Mouse (Mus musculus): ENCODE results near the gene Foxo6.

Gene Foxo6

GRCm38 (mm10) chr4:120268214-120269061 is 18.7 kb downstream of the Foxo6 start:
- in situ Hi-C loops (cut with MboI; ENCODE audit: low pct_unique_long_range_greater_than_20kb in 1 of 2, low sequenced_read_pairs in 2 of 2, unreplicated experiment in 1 of 2) = no loop called here

- in situ Hi-C loops (cut with MboI; ENCODE audit: low pct_unique_long_range_greater_than_20kb in 1 of 2, low sequenced_read_pairs in 2 of 2, unreplicated experiment in 1 of 2) = no loop called here
Observed at GRCm38 (mm10) chr4:120267683-120268082, 19.5 kb downstream of the Foxo6 start.

- in situ Hi-C loops (cut with MboI; ENCODE audit: low pct_unique_long_range_greater_than_20kb in 1 of 2, low sequenced_read_pairs in 2 of 2, unreplicated experiment in 1 of 2) = no loop called here
Observed at GRCm38 (mm10) chr4:120267136-120267535, 20.0 kb downstream of the Foxo6 start.

GRCm38 (mm10) chr4:120264105-120264504 is 23.0 kb downstream of the Foxo6 start:
- in situ Hi-C loops (cut with MboI; ENCODE audit: low pct_unique_long_range_greater_than_20kb in 1 of 2, low sequenced_read_pairs in 2 of 2, unreplicated experiment in 1 of 2) = no loop called here

- in situ Hi-C loops (cut with MboI; ENCODE audit: low pct_unique_long_range_greater_than_20kb in 1 of 2, low sequenced_read_pairs in 2 of 2, unreplicated experiment in 1 of 2) = no loop called here
Observed at GRCm38 (mm10) chr4:120262726-120263125, 24.4 kb downstream of the Foxo6 start.

- in situ Hi-C loops (cut with MboI; ENCODE audit: low pct_unique_long_range_greater_than_20kb in 1 of 2, low sequenced_read_pairs in 2 of 2, unreplicated experiment in 1 of 2) = no loop called here
Observed at GRCm38 (mm10) chr4:120262206-120262605, 24.9 kb downstream of the Foxo6 start.

GRCm38 (mm10) chr4:120259356-120260181 is 27.6 kb downstream of the Foxo6 start:
- in situ Hi-C loops (cut with MboI; ENCODE audit: low pct_unique_long_range_greater_than_20kb in 1 of 2, low sequenced_read_pairs in 2 of 2, unreplicated experiment in 1 of 2) = no loop called here

GRCm38 (mm10) chr4:120248800-120249261 is 38.3 kb downstream of the Foxo6 start:
- in situ Hi-C loops (cut with MboI; ENCODE audit: low pct_unique_long_range_greater_than_20kb in 1 of 2, low sequenced_read_pairs in 2 of 2, unreplicated experiment in 1 of 2) = loop anchor here in 1 of 2 experiments (25.0 kb wide), 1 partner anchor 113 kb away; no protein-coding TSS in a partner anchor

- in situ Hi-C loops (cut with MboI; ENCODE audit: low pct_unique_long_range_greater_than_20kb in 1 of 2, low sequenced_read_pairs in 2 of 2, unreplicated experiment in 1 of 2) = loop anchor here in 1 of 2 experiments (25.0 kb wide), 1 partner anchor 115 kb away; no protein-coding TSS in a partner anchor
Observed at GRCm38 (mm10) chr4:120247412-120247811, 39.7 kb downstream of the Foxo6 start.

GRCm38 (mm10) chr4:120246086-120246485 is 41.1 kb downstream of the Foxo6 start:
- in situ Hi-C loops (cut with MboI; ENCODE audit: low pct_unique_long_range_greater_than_20kb in 1 of 2, low sequenced_read_pairs in 2 of 2, unreplicated experiment in 1 of 2) = loop anchor here in 1 of 2 experiments (25.0 kb wide), 1 partner anchor 116 kb away; no protein-coding TSS in a partner anchor

- in situ Hi-C loops (cut with MboI; ENCODE audit: low pct_unique_long_range_greater_than_20kb in 1 of 2, low sequenced_read_pairs in 2 of 2, unreplicated experiment in 1 of 2) = loop anchor here in 1 of 2 experiments (25.0 kb wide), 1 partner anchor 119 kb away; no protein-coding TSS in a partner anchor
Observed at GRCm38 (mm10) chr4:120242783-120243262, 44.3 kb downstream of the Foxo6 start.

GRCm38 (mm10) chr4:120241106-120241505 is 46.0 kb downstream of the Foxo6 start:
- in situ Hi-C loops (cut with MboI; ENCODE audit: low pct_unique_long_range_greater_than_20kb in 1 of 2, low sequenced_read_pairs in 2 of 2, unreplicated experiment in 1 of 2) = loop anchor here in 1 of 2 experiments (25.0 kb wide), 1 partner anchor 121 kb away; no protein-coding TSS in a partner anchor

- in situ Hi-C loops (cut with MboI; ENCODE audit: low pct_unique_long_range_greater_than_20kb in 1 of 2, low sequenced_read_pairs in 2 of 2, unreplicated experiment in 1 of 2) = loop anchor here (10.0 to 25.0 kb wide), 2 partner anchors 75 to 123 kb away; no protein-coding TSS in a partner anchor
Observed at GRCm38 (mm10) chr4:120239419-120239818, 47.7 kb downstream of the Foxo6 start.

- in situ Hi-C loops (cut with MboI; ENCODE audit: low pct_unique_long_range_greater_than_20kb in 1 of 2, low sequenced_read_pairs in 2 of 2, unreplicated experiment in 1 of 2) = loop anchor here (5.0 to 25.0 kb wide), 3 partner anchors 54 to 129 kb away; partner anchors contain the start of gene Foxo6 (in 1 of the 2)
Observed at GRCm38 (mm10) chr4:120233243-120233642, 53.9 kb downstream of the Foxo6 start.

- in situ Hi-C loops (cut with MboI; ENCODE audit: low pct_unique_long_range_greater_than_20kb in 1 of 2, low sequenced_read_pairs in 2 of 2, unreplicated experiment in 1 of 2) = loop anchor here (5.0 to 25.0 kb wide), 3 partner anchors 55 to 130 kb away; partner anchors contain the start of gene Foxo6 (in 1 of the 2)
Observed at GRCm38 (mm10) chr4:120232541-120232940, 54.6 kb downstream of the Foxo6 start.

- in situ Hi-C loops (cut with MboI; ENCODE audit: low pct_unique_long_range_greater_than_20kb in 1 of 2, low sequenced_read_pairs in 2 of 2, unreplicated experiment in 1 of 2) = loop anchor here (5.0 to 25.0 kb wide), 3 partner anchors 55 to 130 kb away; partner anchors contain the start of gene Foxo6 (in 1 of the 2)
Observed at GRCm38 (mm10) chr4:120231982-120232381, 55.2 kb downstream of the Foxo6 start.

GRCm38 (mm10) chr4:120230256-120230649 is 56.9 kb downstream of the Foxo6 start:
- in situ Hi-C loops (cut with MboI; ENCODE audit: low pct_unique_long_range_greater_than_20kb in 1 of 2, low sequenced_read_pairs in 2 of 2, unreplicated experiment in 1 of 2) = loop anchor here (5.0 to 25.0 kb wide), 3 partner anchors 57 to 132 kb away; partner anchors contain the start of gene Foxo6 (in 1 of the 2)
